Mouse (Mus musculus) stomach, embryonic 14.5 days (tissue): ENCODE results near the gene Cat. TPM values are rescaled to one million over a fixed set of nuclear protein-coding genes. Genes with fewer than 3 reads are reported as not detected.

Experiments
- ATAC-seq: fragments of 200-750 bp; cut with Nextera tagmentation; 2 replicates; pipeline ENCODE4 v1.8.0; 2017; ENCODE audit warnings: low read depth, moderate TSS enrichment; ENCODE audit not compliant: insufficient number of reproducible peaks, insufficient read depth, low FRiP score
- H3K27ac ChIP-seq: fragments of 300-500 bp; sonication (generic); 2 replicates; pipeline ENCODE4 v1.5.1; 2014; ENCODE audit warnings: mild to moderate bottlenecking, low read length, moderate library complexity, mixed read lengths
- H3K27me3 ChIP-seq: fragments of 300-500 bp; sonication (generic); 2 replicates; pipeline ENCODE4 v1.6.1; 2014; ENCODE audit warnings: low read length, control low read depth, mixed read lengths; ENCODE audit not compliant: control insufficient read depth, insufficient read depth
- H3K36me3 ChIP-seq: fragments of 300-500 bp; sonication (generic); 2 replicates; pipeline ENCODE4 v1.6.1; 2014; ENCODE audit warnings: mild to moderate bottlenecking, control low read depth, low read length, moderate library complexity, mixed read lengths; ENCODE audit not compliant: control insufficient read depth, insufficient read depth
- H3K4me1 ChIP-seq: fragments of 300-500 bp; sonication (generic); 2 replicates; pipeline ENCODE4 v1.6.1; 2014; ENCODE audit warnings: low read length, control low read depth, mixed read lengths; ENCODE audit not compliant: control insufficient read depth, insufficient read depth
- H3K4me2 ChIP-seq: fragments of 300-500 bp; sonication (generic); replicated peaks from 2 replicates; pipeline ENCODE4 v1.6.1; 2014; ENCODE audit warnings: low read depth, low read length, control low read depth
- H3K4me3 ChIP-seq: fragments of 300-500 bp; sonication (generic); 2 replicates; pipeline ENCODE4 v1.5.1; 2014; ENCODE audit warnings: low read depth, low read length, control low read depth
- H3K9ac ChIP-seq: fragments of 300-500 bp; sonication (generic); replicated peaks from 2 replicates; pipeline ENCODE4 v1.6.1; 2014; ENCODE audit warnings: low read depth, mild to moderate bottlenecking, control low read depth, low read length, moderate library complexity, mixed read lengths
- H3K9me3 ChIP-seq: fragments of 300-500 bp; sonication (generic); 2 replicates; pipeline ENCODE4 v1.6.1; 2016; ENCODE audit warnings: low read depth, low read length, control low read depth; ENCODE audit not compliant: control insufficient read depth
- WGBS: fragments of 180-500 bp; shearing (Covaris S2); extraction: QIAGEN DNeasy Blood & Tissue Kit; methylation state at CpG from one replicate; pipeline ENCODE4 v1.1.7; 2014; 5-methylcytosine and 5-hydroxymethylcytosine counted together
- polyA plus RNA-seq: library from polyadenylated mRNA; unstranded; fragments of >200 nt; fragmentation: Nextera tagmentation; extraction: Ambion mirVana; gene quantifications from 2 replicates; pipeline ENCODE4 v1.2.1, GENCODE M21; 2014

Cat gene
- polyA plus RNA-seq, 1 experiment from 2014 or later = 99.9 TPM

DNA sequence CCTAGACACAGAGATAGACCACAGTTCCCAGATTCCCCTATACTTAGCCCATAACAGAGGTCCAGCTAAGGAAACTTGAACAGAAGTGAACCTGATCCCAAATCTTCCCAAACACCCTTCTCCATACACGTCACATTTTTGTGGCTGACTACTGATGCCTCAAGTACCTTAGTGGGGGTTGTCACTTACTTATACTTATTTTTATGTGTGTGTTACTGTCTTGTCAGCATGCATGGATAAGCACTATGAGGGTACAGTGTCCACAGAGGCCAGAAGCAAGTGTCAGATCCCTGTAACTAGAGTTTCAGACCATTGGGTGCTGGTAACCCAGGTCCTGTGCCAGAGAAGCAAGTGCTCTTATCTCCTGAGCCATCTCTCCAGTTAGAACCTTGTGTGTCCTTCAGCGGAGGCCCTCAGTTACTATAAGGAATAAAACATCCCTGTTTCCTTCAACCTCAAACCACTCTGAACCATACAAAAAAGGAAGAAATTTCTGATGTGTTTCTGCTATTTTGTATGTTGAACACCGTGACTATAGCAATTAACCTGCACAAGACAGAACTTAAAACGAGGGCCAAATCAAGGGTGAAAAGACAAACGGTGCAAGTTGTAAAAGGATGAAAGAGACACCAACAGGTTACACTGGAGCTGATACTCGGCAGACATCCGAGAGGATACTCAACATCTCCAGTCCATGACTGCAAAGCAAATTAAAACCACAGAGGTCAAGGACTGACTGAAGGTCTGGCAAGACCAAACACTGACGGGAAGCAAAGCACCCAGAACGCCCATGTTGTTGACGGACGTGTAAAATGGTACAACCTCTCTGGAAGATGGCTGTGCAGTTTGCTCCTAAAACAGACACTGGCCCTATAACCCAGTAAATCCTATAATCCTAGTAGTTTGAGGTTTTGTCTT, 3.4 kb downstream of the Cat start:
- Histone ChIP-seq H3K36me3 (no peaks in the 10 kb centered on the region), H3K4me1 (peaks cover 13% of the 10 kb centered on the region), H3K9me3 (no peaks in the 10 kb centered on the region), H3K9ac (no peak overlapping the region), H3K27me3 (no peaks in the 10 kb centered on the region), H3K27ac (no peak overlapping the region), H3K4me3 (no peak overlapping the region), H3K4me2 (no peak overlapping the region)
- ATAC-seq = no peak
- 79% methylated on average over 11 of the region's 11 CpGs for WGBS

DNA sequence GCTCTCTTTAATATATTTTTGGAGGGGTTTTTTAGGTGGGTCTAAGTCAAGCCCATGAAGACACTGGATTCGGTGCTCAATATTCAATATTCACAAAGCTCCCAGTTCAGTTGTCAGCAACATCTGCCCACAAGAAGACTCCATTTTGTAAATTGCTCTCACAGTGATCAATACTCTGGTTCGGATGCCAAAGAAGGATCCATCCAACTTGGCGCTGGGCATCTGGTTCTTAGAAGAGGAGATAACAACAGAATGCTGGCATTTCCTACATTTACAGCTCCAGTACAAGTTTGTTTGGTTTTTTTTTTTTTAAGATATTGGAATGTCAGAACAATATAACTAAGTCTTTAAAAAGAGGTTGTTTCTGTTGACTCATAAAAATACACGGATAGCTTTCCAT, 4.1 kb downstream of the Cat start:
- H3K4me2 ChIP-seq = no peak overlapping the region
- H3K4me3 ChIP-seq = no peak overlapping the region
- no peak overlapping the region for H3K27ac ChIP-seq
- H3K36me3 ChIP-seq = no peaks in the 10 kb centered on the region
- no peaks in the 10 kb centered on the region for H3K9me3 ChIP-seq
- no peak overlapping the region for H3K9ac ChIP-seq
- no peak for ATAC-seq
- H3K4me1 ChIP-seq = peaks cover 13% of the 10 kb centered on the region
- H3K27me3 ChIP-seq = no peaks in the 10 kb centered on the region
- 92% methylated on average over 4 of the region's 4 CpGs for WGBS

DNA sequence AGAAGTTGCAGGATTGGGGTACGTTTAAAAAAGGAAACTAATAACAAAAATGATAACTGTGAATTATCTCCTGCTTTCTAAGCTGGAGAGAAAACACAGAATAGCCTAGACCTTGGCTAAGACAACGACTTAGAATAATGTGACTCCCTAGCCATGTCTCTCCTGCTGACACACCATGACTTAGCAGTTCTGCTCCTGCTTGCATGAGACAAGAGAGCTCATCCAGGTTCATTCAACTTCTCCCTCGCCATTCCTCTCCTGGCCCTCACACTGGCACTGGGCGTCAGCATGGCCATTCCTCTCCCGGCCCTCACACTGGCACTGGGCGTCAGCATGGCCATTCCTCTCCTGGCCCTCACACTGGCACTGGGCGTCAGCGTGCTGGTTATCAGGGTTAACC, 4.7 kb downstream of the Cat start:
- H3K27me3 ChIP-seq = no peaks in the 10 kb centered on the region
- H3K9me3 ChIP-seq = no peaks in the 10 kb centered on the region
- no peak overlapping the region for H3K9ac ChIP-seq
- no peak overlapping the region for H3K27ac ChIP-seq
- peaks cover 5% of the 10 kb centered on the region for H3K36me3 ChIP-seq
- H3K4me3 ChIP-seq = no peak overlapping the region
- peaks cover 13% of the 10 kb centered on the region for H3K4me1 ChIP-seq
- no peak for ATAC-seq
- H3K4me2 ChIP-seq = no peak overlapping the region
- 88% methylated on average over 8 of the region's 8 CpGs for WGBS

DNA sequence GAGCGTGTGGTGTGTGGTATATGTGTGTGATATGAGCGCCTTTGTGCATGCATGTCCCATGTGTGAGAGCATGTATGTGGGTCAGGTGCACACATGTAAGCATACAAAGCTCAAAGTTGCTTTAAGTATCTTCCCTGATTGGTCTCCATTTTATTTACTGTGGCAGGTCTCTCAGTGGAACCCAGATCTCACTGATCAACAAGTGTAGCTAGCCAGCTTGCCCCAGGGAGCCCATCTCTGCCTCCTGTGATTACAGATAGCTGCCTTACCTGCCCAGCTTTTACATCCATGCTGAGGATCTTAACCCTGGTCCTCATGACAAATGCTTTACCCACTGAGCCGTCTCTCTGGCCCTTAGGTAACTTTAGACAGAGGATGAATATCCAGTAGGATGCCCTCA, 6.6 kb downstream of the Cat start:
- Histone ChIP-seq H3K4me2 (no peak overlapping the region), H3K9me3 (no peaks in the 10 kb centered on the region), H3K27me3 (no peaks in the 10 kb centered on the region), H3K36me3 (peaks cover 23% of the 10 kb centered on the region), H3K27ac (no peak overlapping the region), H3K4me1 (peaks cover 5% of the 10 kb centered on the region; the same call in 1 of the 2 replicates), H3K4me3 (no peak overlapping the region), H3K9ac (no peak overlapping the region)
- no peak for ATAC-seq
- WGBS = 91% methylated on average over 3 of the region's 3 CpGs

DNA sequence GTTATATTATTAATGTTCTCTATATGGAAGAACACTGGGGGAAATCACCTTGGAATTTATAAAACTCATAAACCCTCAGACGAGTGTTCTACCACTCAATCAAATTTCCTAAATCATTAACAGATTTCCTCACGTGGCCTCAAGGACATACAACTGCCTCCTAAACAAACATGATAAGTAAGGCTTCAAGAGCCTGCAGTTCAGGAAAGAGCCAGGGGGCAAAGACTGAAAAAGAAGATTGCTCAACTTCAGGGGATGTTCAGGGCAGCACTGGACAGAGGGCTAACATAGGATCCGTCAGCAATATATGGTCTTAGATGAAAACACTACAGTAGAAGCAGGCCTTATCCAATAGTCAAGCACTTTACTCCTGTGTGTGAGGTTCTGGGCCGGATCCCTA, 7.5 kb downstream of the Cat start:
- Histone ChIP-seq H3K4me2 (no peak overlapping the region), H3K4me1 (no peaks in the 10 kb centered on the region), H3K27me3 (no peaks in the 10 kb centered on the region), H3K36me3 (peaks cover 29% of the 10 kb centered on the region), H3K9me3 (no peaks in the 10 kb centered on the region), H3K27ac (no peak overlapping the region), H3K9ac (no peak overlapping the region), H3K4me3 (no peak overlapping the region)
- no peak for ATAC-seq
- 63% methylated on average over 4 of the region's 4 CpGs for WGBS

DNA sequence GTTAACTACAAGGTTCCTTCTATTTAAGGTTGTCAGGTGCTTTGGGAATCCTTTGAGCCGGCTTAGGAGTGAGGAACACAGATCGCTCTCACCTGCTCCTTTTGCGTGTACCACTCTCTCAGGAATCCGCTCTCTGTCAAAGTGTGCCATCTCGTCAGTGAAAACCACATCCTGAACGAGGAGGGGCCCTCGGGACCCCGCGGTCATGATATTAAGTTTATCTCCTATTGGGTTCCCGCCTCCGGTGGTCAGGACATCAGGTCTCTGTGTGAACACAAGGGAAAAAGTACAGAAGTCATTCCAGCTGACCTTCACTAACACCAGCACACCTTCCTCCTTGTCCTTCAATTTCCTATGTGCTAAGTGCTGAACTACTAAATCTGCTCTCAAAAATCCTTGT, 8.3 kb downstream of the Cat start:
- no peak overlapping the region for H3K4me3 ChIP-seq
- 91% methylated on average over 11 of the region's 11 CpGs for WGBS
- ATAC-seq = no peak
- H3K36me3 ChIP-seq = peaks cover 29% of the 10 kb centered on the region
- H3K9me3 ChIP-seq = no peaks in the 10 kb centered on the region
- H3K4me2 ChIP-seq = no peak overlapping the region
- H3K9ac ChIP-seq = no peak overlapping the region
- H3K4me1 ChIP-seq = no peaks in the 10 kb centered on the region
- no peaks in the 10 kb centered on the region for H3K27me3 ChIP-seq
- H3K27ac ChIP-seq = no peak overlapping the region

DNA sequence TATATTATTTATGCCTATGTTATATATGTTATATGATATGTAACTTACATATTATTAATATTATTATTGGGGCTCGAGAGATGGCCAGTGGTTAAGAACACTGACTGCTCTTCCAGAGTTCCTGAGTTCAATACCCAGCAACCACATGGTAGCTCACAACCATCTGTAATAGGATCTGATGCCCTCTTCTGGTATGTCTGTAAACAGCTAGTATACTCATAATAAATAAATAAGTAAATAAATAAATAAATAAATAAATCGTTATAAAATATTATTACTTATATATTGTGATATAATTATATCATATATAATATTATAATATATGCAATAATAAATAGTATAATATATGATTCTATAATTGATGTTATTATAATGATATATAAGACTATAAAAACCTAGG, 8.8 kb downstream of the Cat start:
- no peak for ATAC-seq
- 93% methylated on average over 2 of the region's 2 CpGs for WGBS

DNA sequence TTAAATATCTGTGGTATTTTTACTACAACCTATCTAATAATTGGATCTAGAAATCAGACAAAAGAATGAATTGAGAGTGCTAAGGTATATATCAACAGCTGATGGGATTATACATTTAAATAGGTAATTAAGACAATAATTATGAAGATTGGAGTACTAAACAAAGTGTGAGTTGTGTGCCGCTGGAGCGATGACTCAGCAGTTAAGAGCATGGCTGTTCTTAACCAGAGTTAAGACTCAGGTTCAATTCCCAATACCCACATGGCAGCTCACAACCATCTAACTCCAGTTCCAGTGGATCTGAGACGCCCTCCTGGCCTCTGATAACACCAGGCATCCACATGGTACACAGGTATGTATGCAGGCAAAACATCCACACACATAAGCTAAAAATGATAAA, 11.6 kb downstream of the Cat start:
- no peak overlapping the region for H3K9ac ChIP-seq
- WGBS = 96% methylated on average over 3 of the region's 3 CpGs
- no peak for ATAC-seq
- no peaks in the 10 kb centered on the region for H3K9me3 ChIP-seq
- no peak overlapping the region for H3K4me3 ChIP-seq
- no peak overlapping the region for H3K27ac ChIP-seq
- no peaks in the 10 kb centered on the region for H3K4me1 ChIP-seq
- no peaks in the 10 kb centered on the region for H3K27me3 ChIP-seq
- H3K36me3 ChIP-seq = peaks cover 46% of the 10 kb centered on the region
- H3K4me2 ChIP-seq = no peak overlapping the region

More for the DNA sequence above, 8.8 kb downstream of the Cat start:
- no peak overlapping the region for H3K4me2 ChIP-seq
- no peak overlapping the region for H3K4me3 ChIP-seq
- no peaks in the 10 kb centered on the region for H3K4me1 ChIP-seq
- no peak overlapping the region for H3K27ac ChIP-seq
- H3K36me3 ChIP-seq = peaks cover 34% of the 10 kb centered on the region
- no peak overlapping the region for H3K9ac ChIP-seq
- H3K9me3 ChIP-seq = no peaks in the 10 kb centered on the region
- H3K27me3 ChIP-seq = no peaks in the 10 kb centered on the region
